Comparison of ENCODE assay signal across 24 mouse cellular contexts in the genomic region with DNA sequence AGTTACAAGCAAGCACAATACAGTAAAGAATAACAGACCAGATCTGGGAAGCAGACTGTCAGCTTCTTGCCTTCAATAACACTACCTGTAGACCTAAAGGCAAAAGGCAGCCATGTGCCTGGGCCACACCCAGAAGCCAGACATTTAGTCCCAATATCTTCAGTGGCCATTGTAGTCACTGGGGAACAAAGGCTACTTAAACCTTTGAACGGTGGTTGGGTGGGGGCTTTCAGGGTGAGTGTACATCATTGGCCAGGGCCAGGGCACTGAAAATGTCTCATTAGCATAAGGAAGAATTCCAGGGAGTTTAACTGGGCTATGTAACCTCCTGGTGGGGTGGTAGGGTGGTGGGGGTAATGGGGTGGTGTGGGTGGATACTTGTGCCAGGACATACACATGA. TPM values are rescaled to one million over a fixed set of nuclear protein-coding genes. Genes with fewer than 3 reads are reported as not detected.
A peak's percentile ranks its signal among the peaks of the same experiment; 100 is the strongest.
DNase-seq lines count a peak whose midpoint lies in the region; ATAC-seq lines count a peak whose summit lies in the region.
"Had no signal": no experiment of that assay in that cellular context is flagged by ENCODE, and none has a peak within 500 bp of the region (broad histone marks: within the 10 kb centered on the region; RNA-seq: fewer than 3 reads in every experiment).

No protein-coding gene starts in this region.

- no peak overlapping the region for H3K4me2 ChIP-seq in heart, embryonic 12.5 days
- no peak overlapping the region for H3K4me2 ChIP-seq in forebrain, embryonic 13.5 days
- no peak overlapping the region for H3K4me2 ChIP-seq in kidney, embryonic 14.5 days (replicated peaks; ENCODE audit: low read depth, low read length)
- H3K4me2 ChIP-seq: embryonic facial prominence, embryonic 12.5 days had no signal

- peak; percentile 70 for DNase-seq in heart, adult 11 months
- peak; percentile 37 for DNase-seq in R1 (ENCODE audit: low read depth, low spot score)
- DNase-seq: adrenal gland, adult 8-10 months; adrenal gland, postnatal 14 days; adrenal gland, postnatal 36 days; B cell, adult 2 months; cerebellum, adult 11-12 months; cerebellum, adult 2 months; cerebellum, adult 9-10 months; cerebellum, postnatal 10 days; cerebellum, postnatal 25 days had no signal

- 86% methylated on average over 1 of the region's 1 CpGs for WGBS in heart, embryonic 12.5 days
- 75% methylated on average over 1 of the region's 1 CpGs for WGBS in forebrain, embryonic 13.5 days
- 84% methylated on average over 1 of the region's 1 CpGs for WGBS in kidney, embryonic 14.5 days

- H3K27ac ChIP-seq in heart, embryonic 12.5 days (ENCODE audit: poor library complexity, severe bottlenecking) = no peak overlapping the region
- no peak overlapping the region for H3K27ac ChIP-seq in forebrain, embryonic 13.5 days
- no peak overlapping the region for H3K27ac ChIP-seq in kidney, embryonic 14.5 days (ENCODE audit: low read depth, low read length)
- H3K27ac ChIP-seq: embryonic facial prominence, embryonic 10.5 days; embryonic facial prominence, embryonic 12.5 days had no signal

- no peak overlapping the region for H3K9ac ChIP-seq in heart, embryonic 12.5 days
- H3K9ac ChIP-seq in forebrain, embryonic 13.5 days = no peak overlapping the region
- H3K9ac ChIP-seq in kidney, embryonic 14.5 days (ENCODE audit: low read depth, low read length) = no peak overlapping the region
- H3K9ac ChIP-seq: embryonic facial prominence, embryonic 12.5 days had no signal

- H3K4me3 ChIP-seq in heart, embryonic 12.5 days = no peak overlapping the region
- H3K4me3 ChIP-seq in forebrain, embryonic 13.5 days = no peak overlapping the region
- no peak overlapping the region for H3K4me3 ChIP-seq in kidney, embryonic 14.5 days (ENCODE audit: low read length)
- H3K4me3 ChIP-seq: embryonic facial prominence, embryonic 10.5 days; embryonic facial prominence, embryonic 12.5 days had no signal

- no peaks in the 10 kb centered on the region for H3K4me1 ChIP-seq in heart, embryonic 12.5 days (replicated peaks)
- H3K4me1 ChIP-seq in forebrain, embryonic 13.5 days = no peaks in the 10 kb centered on the region
- no peaks in the 10 kb centered on the region for H3K4me1 ChIP-seq in kidney, embryonic 14.5 days (ENCODE audit: control insufficient read depth, insufficient read depth, low read length)
- H3K4me1 ChIP-seq: embryonic facial prominence, embryonic 10.5 days; embryonic facial prominence, embryonic 12.5 days had no signal

- H3K36me3 ChIP-seq in heart, embryonic 12.5 days = peaks cover 60% of the 10 kb centered on the region
- peaks cover 72% of the 10 kb centered on the region for H3K36me3 ChIP-seq in forebrain, embryonic 13.5 days (ENCODE audit: poor library complexity, severe bottlenecking)
- H3K36me3 ChIP-seq in kidney, embryonic 14.5 days (ENCODE audit: control insufficient read depth, insufficient read depth, low read length) = peaks cover 31% of the 10 kb centered on the region

- ATAC-seq in heart, embryonic 12.5 days (ENCODE audit: insufficient number of reproducible peaks, low FRiP score) = no peak
- ATAC-seq in forebrain, embryonic 13.5 days = no peak
- ATAC-seq in kidney, embryonic 14.5 days (ENCODE audit: low FRiP score, low TSS enrichment) = no peak
- ATAC-seq: activated CD4-positive, CD25-positive, alpha-beta regulatory T cell, adult 4 months; CD4-positive, CD25-positive, alpha-beta regulatory T cell, adult 4 months; forebrain, embryonic 14.5 days; forebrain, embryonic 16.5 days; Patski had no signal

- H3K27me3 ChIP-seq in heart, embryonic 12.5 days (replicated peaks) = no peaks in the 10 kb centered on the region
- H3K27me3 ChIP-seq in forebrain, embryonic 13.5 days = no peaks in the 10 kb centered on the region
- no peaks in the 10 kb centered on the region for H3K27me3 ChIP-seq in kidney, embryonic 14.5 days (ENCODE audit: control insufficient read depth, insufficient read depth, low read length)
- H3K27me3 ChIP-seq: CH12.LX; embryonic facial prominence, embryonic 12.5 days; Patski had no signal

- H3K9me3 ChIP-seq in heart, embryonic 12.5 days (replicated peaks) = no peaks in the 10 kb centered on the region
- no peaks in the 10 kb centered on the region for H3K9me3 ChIP-seq in forebrain, embryonic 13.5 days (replicated peaks)
- no peaks in the 10 kb centered on the region for H3K9me3 ChIP-seq in kidney, embryonic 14.5 days (ENCODE audit: control insufficient read depth, low read length)
- H3K9me3 ChIP-seq: embryonic facial prominence, embryonic 10.5 days; embryonic facial prominence, embryonic 12.5 days; G1E had no signal

RNA-seq across cellular contexts. Expression of gene Pigg, which starts 18.6 kb away (rescaled TPM):
- 7.7 and 8.1 TPM in 2 replicates for polyA plus RNA-seq in heart, embryonic 12.5 days (2016; fragmentation: Nextera tagmentation; extraction: Ambion mirVana)
- polyA plus RNA-seq in forebrain, embryonic 13.5 days (2015; fragmentation: Nextera tagmentation; extraction: Ambion mirVana) = 6.0 and 6.7 TPM in 2 replicates
- 2.5 and 3.1 TPM in 2 replicates for polyA plus RNA-seq in kidney, embryonic 14.5 days (2014; fragmentation: Nextera tagmentation; extraction: Ambion mirVana)

RNA-seq across cellular contexts. Expression of gene Gm42517, which starts 36.7 kb away (rescaled TPM):
- polyA plus RNA-seq in heart, embryonic 12.5 days (2016; fragmentation: Nextera tagmentation; extraction: Ambion mirVana) = not detected in 2 replicates
- 0.28 and 0.31 TPM in 2 replicates for polyA plus RNA-seq in forebrain, embryonic 13.5 days (2015; fragmentation: Nextera tagmentation; extraction: Ambion mirVana)
- not detected in 2 replicates for polyA plus RNA-seq in kidney, embryonic 14.5 days (2014; fragmentation: Nextera tagmentation; extraction: Ambion mirVana)
- polyA plus RNA-seq: activated CD4-positive, CD25-positive, alpha-beta regulatory T cell, adult 4 months; CD4-positive, CD25-positive, alpha-beta regulatory T cell, adult 4 months; embryonic facial prominence, embryonic 10.5 days; embryonic facial prominence, embryonic 12.5 days; G1E had no signal

RNA-seq across cellular contexts. Expression of gene Pde6b, which starts 57.1 kb away (rescaled TPM):
- 0.21 and 0.23 TPM in 2 replicates for polyA plus RNA-seq in heart, embryonic 12.5 days (2016; fragmentation: Nextera tagmentation; extraction: Ambion mirVana)
- polyA plus RNA-seq in forebrain, embryonic 13.5 days (2015; fragmentation: Nextera tagmentation; extraction: Ambion mirVana) = 0.32 and 0.38 TPM in 2 replicates
- 0.23 and 0.27 TPM in 2 replicates for polyA plus RNA-seq in kidney, embryonic 14.5 days (2014; fragmentation: Nextera tagmentation; extraction: Ambion mirVana)
- polyA plus RNA-seq: embryonic facial prominence, embryonic 14.5 days; forebrain, embryonic 14.5 days; forebrain, embryonic 16.5 days; G1E had no signal
